Mouse (Mus musculus) spleen, adult 2 months (tissue): ENCODE results near the gene Ccdc47.

Source experiments
- CTCF ChIP-seq: fragments of 200-500 bp; IDR thresholded peaks from 2 replicates; pipeline ENCODE4 v1.5.1; 2011; ENCODE audit warnings: mild to moderate bottlenecking, inconsistent platforms; ENCODE audit not compliant: insufficient read depth, insufficient read length, insufficient replicate concordance; ENCODE audit errors: extremely low read depth
- POLR2A ChIP-seq: fragments of 200-500 bp; IDR thresholded peaks from 2 replicates; pipeline ENCODE4 v1.6.1; 2011; ENCODE audit warnings: low read depth, low read length, inconsistent platforms

DNA sequence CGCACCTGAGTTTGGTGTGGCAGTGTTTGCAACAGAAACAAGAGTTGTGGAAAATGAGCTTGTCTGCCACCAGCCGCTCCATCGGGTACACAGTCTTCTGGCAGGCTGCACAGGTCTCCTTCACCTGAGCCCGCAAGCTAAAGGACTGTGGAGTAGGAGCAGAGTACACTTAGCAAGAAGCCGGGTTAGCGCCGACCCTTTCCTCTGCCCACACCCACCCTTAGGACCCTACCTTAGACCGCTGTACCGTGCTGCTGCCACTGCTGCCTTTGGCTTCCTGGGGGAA lies 57.3 kb downstream of the Ccdc47 start:
- TF ChIP-seq CTCF (no peak), POLR2A (no peak)
